Mouse (Mus musculus) midbrain, postnatal 0 days (tissue): Measurements from ENCODE around the gene Epas1. TPM values are rescaled to one million over a fixed set of nuclear protein-coding genes. Genes with fewer than 3 reads are reported as not detected.

ENCODE experiments used
- ATAC-seq: fragments of 200-750 bp; cut with Nextera tagmentation; 2 replicates; pipeline ENCODE4 v1.8.0; 2017; ENCODE audit warnings: moderate number of reproducible peaks, mild to moderate bottlenecking, moderate TSS enrichment, moderate library complexity; ENCODE audit not compliant: low FRiP score
- DNase-seq: peaks from one replicate; pipeline ENCODE4 v3.0.0-alpha.2; 2015; ENCODE audit warnings: low spot score
- H3K27ac ChIP-seq: fragments of 300-500 bp; sonication (generic); 2 replicates; pipeline ENCODE4 v1.5.1; 2014; ENCODE audit warnings: low read depth, mild to moderate bottlenecking, low read length, mixed read lengths
- H3K27me3 ChIP-seq: fragments of 300-500 bp; sonication (generic); 2 replicates; pipeline ENCODE4 v1.6.1; 2014; ENCODE audit warnings: low read length, control low read depth, mixed read lengths; ENCODE audit not compliant: insufficient read depth
- H3K36me3 ChIP-seq: fragments of 300-500 bp; sonication (generic); 2 replicates; pipeline ENCODE4 v1.6.1; 2014; ENCODE audit warnings: low read length, control low read depth, mixed read lengths; ENCODE audit not compliant: insufficient read depth
- H3K4me1 ChIP-seq: fragments of 300-500 bp; sonication (generic); 2 replicates; pipeline ENCODE4 v1.6.1; 2014; ENCODE audit warnings: mild to moderate bottlenecking, control low read depth, antibody characterized with exemption, low read length, mixed read lengths; ENCODE audit not compliant: insufficient read depth
- H3K4me2 ChIP-seq: fragments of 300-500 bp; sonication (generic); 2 replicates; pipeline ENCODE4 v1.6.1; 2014; ENCODE audit warnings: low read depth, mild to moderate bottlenecking, low read length, mixed read lengths; ENCODE audit not compliant: poor library complexity, severe bottlenecking
- H3K4me3 ChIP-seq: fragments of 300-500 bp; sonication (generic); 2 replicates; pipeline ENCODE4 v1.5.1; 2014; ENCODE audit warnings: low read depth, mild to moderate bottlenecking, low read length, moderate library complexity
- H3K9ac ChIP-seq: fragments of 300-500 bp; sonication (generic); replicated peaks from 2 replicates; pipeline ENCODE4 v1.6.1; 2014; ENCODE audit warnings: mild to moderate bottlenecking, low read length, moderate library complexity, mixed read lengths; ENCODE audit not compliant: poor library complexity, severe bottlenecking
- H3K9me3 ChIP-seq: fragments of 300-500 bp; sonication (generic); 2 replicates; pipeline ENCODE4 v1.6.1; 2016; ENCODE audit warnings: low read length, control low read depth
- CTCF ChIP-seq: IDR thresholded peaks from 2 replicates; pipeline ENCODE4 v1.5.1; 2016; ENCODE audit warnings: antibody characterized with exemption, mild to moderate bottlenecking
- WGBS: fragments of 180-500 bp; shearing (Covaris S2); extraction: QIAGEN DNeasy Blood & Tissue Kit; methylation state at CpG from one replicate; pipeline ENCODE4 v1.1.7; 2014; 5-methylcytosine and 5-hydroxymethylcytosine counted together
- polyA plus RNA-seq: library from polyadenylated mRNA; unstranded; fragments of >200 nt; fragmentation: Nextera tagmentation; extraction: Ambion mirVana; gene quantifications from 2 replicates; pipeline ENCODE4 v1.2.1, GENCODE M21; 2015
- total RNA-seq: library from RNA; depleted of rRNA; stranded (reverse); fragments of >200 nt; gene quantifications from 2 replicates; pipeline ENCODE4 v1.2.3, GENCODE M21; 2014

Gene Epas1
- total and polyA plus RNA-seq, 2 experiments from 2014 or later = 6.3 to 17.5 TPM

DNA sequence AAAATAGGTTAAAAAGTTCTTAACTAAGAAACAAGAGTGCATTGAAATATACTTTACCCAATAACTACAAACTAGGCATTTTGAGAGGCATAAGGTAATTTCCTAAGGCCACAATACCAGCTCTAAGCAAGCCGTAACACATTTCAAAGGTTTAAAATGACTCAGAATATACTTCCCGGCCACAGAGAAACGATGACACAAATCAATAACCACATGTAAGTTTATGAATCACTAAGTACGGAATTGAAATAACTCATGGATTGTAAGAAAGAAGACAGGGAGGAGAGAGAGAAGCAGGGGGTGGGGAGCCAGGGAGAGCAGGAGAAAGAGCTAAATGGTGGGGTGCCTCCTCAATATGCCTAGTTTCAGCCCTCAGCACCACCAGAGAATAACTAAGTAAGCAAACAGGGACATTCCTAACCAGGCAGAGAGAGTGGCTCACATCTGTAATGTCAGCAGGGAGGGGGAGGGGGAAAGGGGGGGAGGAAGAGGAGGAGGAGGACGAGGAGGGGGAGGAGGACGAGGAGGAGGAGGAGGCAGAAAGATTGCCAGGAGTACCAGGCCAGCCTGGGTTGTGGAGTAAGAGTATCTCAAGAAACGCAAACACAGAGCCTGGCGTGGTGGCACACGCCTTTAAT is 97.3 kb downstream of the Epas1 start:
- TF ChIP-seq CTCF = no peak
- Histone ChIP-seq H3K27ac (no peak overlapping the region), H3K27me3 (no peaks in the 10 kb centered on the region), H3K9ac (no peak overlapping the region), H3K4me3 (no peak overlapping the region), H3K4me2 (no peak overlapping the region), H3K36me3 (no peaks in the 10 kb centered on the region), H3K4me1 (no peaks in the 10 kb centered on the region), H3K9me3 (no peaks in the 10 kb centered on the region)
- DNase-seq (no peak), ATAC-seq (no peak)
- WGBS = 76% methylated on average over 9 of the region's 9 CpGs

DNA sequence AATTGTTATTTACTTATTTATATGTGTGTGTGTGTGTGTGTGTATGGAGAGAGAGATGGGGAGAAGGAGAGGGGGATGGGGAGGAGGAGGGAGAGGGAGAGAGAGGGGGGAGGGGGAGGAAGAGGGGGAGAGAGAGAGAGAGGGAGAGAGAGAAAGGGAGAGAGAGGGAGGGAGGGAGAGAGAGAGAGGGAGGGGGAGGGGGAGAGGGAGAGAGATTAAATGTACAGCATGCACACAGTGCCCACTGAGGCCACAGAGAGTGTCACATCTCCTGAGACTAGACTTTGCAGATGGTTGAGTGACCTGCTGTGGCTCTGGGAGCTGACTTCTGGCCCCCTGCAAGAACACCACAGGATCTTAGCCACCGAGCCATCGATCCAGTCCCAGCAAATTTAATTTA is 98.3 kb downstream of the Epas1 start:
- Histone ChIP-seq H3K9ac (no peak overlapping the region), H3K27ac (no peak overlapping the region), H3K27me3 (no peaks in the 10 kb centered on the region), H3K36me3 (no peaks in the 10 kb centered on the region), H3K9me3 (no peaks in the 10 kb centered on the region), H3K4me3 (no peak overlapping the region), H3K4me2 (no peak overlapping the region), H3K4me1 (no peaks in the 10 kb centered on the region)
- WGBS = 67% methylated on average over 2 of the region's 2 CpGs
- DNase-seq (no peak), ATAC-seq (no peak)
- TF ChIP-seq CTCF = no peak

DNA sequence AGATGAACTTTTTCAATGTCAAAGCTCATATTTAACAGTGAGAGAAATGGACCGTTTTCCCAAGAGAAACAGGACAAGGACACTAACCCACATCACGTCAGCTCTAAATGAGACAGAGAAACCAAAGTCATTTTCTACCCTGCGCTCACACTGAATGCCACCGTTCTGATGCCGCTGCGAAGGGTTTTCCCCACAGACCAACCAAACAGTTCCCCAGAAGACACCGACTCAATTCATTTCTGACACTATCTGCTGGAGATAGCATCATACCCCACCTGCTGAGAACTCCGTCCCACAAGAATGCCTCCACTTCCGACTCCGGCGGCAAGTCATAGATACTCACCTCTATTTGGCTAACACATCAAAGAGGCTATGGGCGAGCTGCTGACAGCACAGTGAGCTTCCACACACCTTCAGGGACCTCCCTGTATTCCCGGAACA is 99.1 kb downstream of the Epas1 start:
- 68% methylated on average over 13 of the region's 13 CpGs for WGBS
- no peak overlapping the region for H3K4me3 ChIP-seq
- H3K27ac ChIP-seq = no peak overlapping the region
- no peak for DNase-seq
- H3K4me2 ChIP-seq = no peak overlapping the region
- no peaks in the 10 kb centered on the region for H3K36me3 ChIP-seq
- no peak for TF ChIP-seq CTCF
- H3K9ac ChIP-seq = no peak overlapping the region
- no peaks in the 10 kb centered on the region for H3K4me1 ChIP-seq
- no peaks in the 10 kb centered on the region for H3K27me3 ChIP-seq
- H3K9me3 ChIP-seq = no peaks in the 10 kb centered on the region
- ATAC-seq = no peak

DNA sequence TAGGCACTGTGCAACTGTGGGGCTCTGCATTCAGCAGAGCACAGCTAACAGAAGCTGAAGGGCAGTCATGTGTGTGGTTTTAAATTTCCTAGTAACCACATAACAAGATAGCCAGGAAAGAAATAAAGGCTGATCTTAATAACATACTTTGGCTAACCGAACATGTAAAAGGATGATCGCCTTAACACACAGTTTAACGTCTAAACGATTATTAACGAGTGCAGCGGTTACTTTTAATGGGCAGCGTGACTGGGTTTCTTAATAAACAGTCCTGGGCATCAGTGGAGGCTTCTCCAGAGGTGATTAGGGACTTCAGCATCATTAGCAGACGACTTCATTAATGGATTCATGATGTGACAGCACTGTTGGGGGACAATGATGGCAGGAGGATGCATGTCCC is 117.1 kb downstream of the Epas1 start:
- 73% methylated on average over 8 of the region's 8 CpGs for WGBS
- TF ChIP-seq CTCF = no peak
- Histone ChIP-seq H3K4me1 (no peaks in the 10 kb centered on the region), H3K4me2 (no peak overlapping the region), H3K27me3 (no peaks in the 10 kb centered on the region), H3K9ac (no peak overlapping the region), H3K36me3 (no peaks in the 10 kb centered on the region), H3K4me3 (no peak overlapping the region), H3K9me3 (no peaks in the 10 kb centered on the region), H3K27ac (no peak overlapping the region)
- DNase-seq (no peak), ATAC-seq (no peak)

DNA sequence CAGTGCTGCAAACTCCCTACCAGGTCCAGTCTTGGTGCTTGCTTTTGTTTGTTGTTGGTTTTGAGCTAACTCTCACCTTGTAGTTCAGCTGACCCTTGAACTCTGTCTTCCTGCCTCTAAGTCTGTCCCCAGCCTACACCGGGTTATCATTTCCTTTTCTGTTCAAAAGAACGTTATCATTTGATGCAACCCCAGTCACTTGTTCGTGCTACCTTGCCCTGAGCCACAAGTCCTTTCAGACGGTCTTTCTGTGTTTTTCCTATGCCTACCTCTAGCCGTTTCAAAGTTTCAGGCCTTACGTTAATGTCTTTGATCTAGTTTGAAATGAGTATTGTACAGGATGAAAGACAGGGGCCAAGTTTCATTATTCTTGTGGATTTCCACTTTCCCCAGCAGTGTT is 119.1 kb downstream of the Epas1 start:
- DNase-seq (no peak), ATAC-seq (no peak)
- 71% methylated on average over 6 of the region's 6 CpGs for WGBS
- H3K27me3 ChIP-seq = no peaks in the 10 kb centered on the region
- no peak overlapping the region for H3K27ac ChIP-seq
- H3K4me3 ChIP-seq = no peak overlapping the region
- no peak for TF ChIP-seq CTCF
- no peak overlapping the region for H3K4me2 ChIP-seq
- H3K36me3 ChIP-seq = no peaks in the 10 kb centered on the region
- H3K9me3 ChIP-seq = no peaks in the 10 kb centered on the region
- H3K4me1 ChIP-seq = no peaks in the 10 kb centered on the region
- H3K9ac ChIP-seq = no peak overlapping the region

DNA sequence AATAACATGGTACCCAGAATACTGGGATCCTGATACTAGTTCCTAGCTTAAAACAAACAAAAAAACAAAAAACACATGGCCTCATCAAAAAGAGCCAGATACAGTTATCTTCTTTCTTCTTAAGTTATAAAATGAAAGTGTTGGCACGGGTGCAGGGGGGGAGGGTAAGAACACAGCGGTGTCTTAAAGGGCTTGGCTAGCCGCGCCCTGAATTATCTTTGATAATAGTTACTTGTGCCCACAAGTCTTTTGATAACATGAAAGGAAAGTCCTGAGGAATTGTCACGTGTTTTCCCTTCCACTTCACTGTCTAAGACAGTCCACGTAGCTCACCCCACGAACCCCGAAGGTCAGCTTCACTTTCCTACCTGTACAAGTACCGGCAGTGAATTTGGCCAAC is 123.4 kb downstream of the Epas1 start:
- ATAC-seq (no peak), DNase-seq (no peak)
- no peak for TF ChIP-seq CTCF
- no peak overlapping the region for H3K4me2 ChIP-seq
- H3K27ac ChIP-seq = no peak overlapping the region
- H3K9me3 ChIP-seq = no peaks in the 10 kb centered on the region
- H3K36me3 ChIP-seq = no peaks in the 10 kb centered on the region
- no peaks in the 10 kb centered on the region for H3K4me1 ChIP-seq
- WGBS = 87% methylated on average over 9 of the region's 9 CpGs
- no peak overlapping the region for H3K9ac ChIP-seq
- no peaks in the 10 kb centered on the region for H3K27me3 ChIP-seq
- H3K4me3 ChIP-seq = no peak overlapping the region
